Mouse (Mus musculus) megakaryocyte, embryonic 14.5 days (primary cell): Measurements from ENCODE around the gene Slc39a1.

ENCODE experiments used
- FLI1 ChIP-seq: IDR thresholded peaks from 2 replicates; pipeline ENCODE4 v1.6.1; 2012; ENCODE audit warnings: low read length, inconsistent platforms, mixed read lengths
- GATA1 ChIP-seq: IDR thresholded peaks from 3 replicates; pipeline ENCODE4 v1.6.1; 2012; ENCODE audit warnings: mixed read lengths, low read length, inconsistent platforms, borderline replicate concordance

DNA sequence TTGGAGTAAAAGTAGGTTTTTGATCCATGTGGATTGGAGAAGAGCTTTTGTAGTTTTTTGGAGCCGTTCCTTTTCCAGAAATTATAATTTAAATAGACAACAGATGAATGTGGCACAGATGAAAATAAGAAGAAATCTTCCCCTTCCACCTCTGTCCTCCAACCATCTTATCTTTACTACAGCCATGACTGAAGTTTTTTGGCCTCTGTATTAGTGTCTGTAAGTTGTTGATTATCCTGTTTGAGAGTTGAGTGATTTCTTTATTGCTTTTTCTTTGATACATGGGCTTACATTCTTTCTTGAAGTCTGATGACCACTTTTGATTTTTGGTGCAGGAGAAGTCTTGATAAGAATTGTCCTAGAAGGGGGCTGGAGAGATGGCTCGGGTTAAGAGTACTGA is 46.7 kb downstream of the Slc39a1 start:
- TF ChIP-seq FLI1 = no peak
- no peak for TF ChIP-seq GATA1
